Mouse (Mus musculus): ENCODE measurements around the gene Zfp968. TPM values are rescaled to one million over a fixed set of nuclear protein-coding genes. Genes with fewer than 3 reads are reported as not detected.

Zfp968 gene
- 0.73 TPM for polyA plus RNA-seq (2017; shearing (Covaris generic))

DNA sequence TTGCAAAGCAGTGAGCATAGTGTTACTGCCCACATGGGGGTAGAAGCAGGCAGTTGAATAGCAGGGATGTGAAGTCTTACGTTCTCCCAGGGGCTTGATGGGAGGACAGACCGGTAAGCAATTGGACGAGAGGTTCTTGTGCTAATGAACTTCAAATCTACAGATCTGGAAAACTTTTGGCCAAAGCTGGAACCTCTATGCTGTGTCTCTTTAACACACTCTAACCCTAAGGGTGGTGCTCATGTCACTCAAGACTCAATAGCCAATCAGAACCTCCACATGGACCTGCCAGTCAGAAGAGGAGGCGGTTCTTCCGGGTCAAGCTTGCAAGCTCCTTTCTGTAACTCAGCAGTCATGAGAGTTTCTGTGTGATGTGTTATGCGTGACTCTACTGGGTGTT, at the start of gene Zfp968:
Gene Zfp968, plus strand, starts transcription at position 301 of the 400 bp plus-strand sequence.

DNA sequence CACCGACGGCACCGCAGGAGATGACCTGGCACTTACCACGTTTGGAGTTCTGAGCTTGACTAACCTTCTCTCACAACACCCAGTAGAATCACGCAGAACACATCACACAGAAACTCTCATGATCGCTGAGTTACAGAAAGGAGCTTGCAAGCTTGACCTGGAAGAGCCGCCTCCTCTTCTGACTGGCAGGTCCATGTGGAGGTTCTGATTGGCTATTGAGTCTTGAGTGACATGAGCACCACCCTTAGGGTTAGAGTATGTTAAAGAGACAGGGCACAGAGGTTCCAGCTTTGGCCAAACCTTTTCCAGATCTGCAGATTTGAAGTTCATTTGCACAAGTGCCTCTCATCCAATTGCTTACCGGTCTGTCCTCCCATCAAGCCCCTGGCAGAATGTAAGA, 34.1 kb upstream of the Zfp968 start, which contains the start of gene Gm4631:
Gene Gm4631, minus strand, starts transcription at position 101 of the 400 bp plus-strand sequence.

Other genes with a start within 250 kb of the Zfp968 start
- 5.3 TPM for gene Gm14399, start 230.4 kb upstream of the Zfp968 start, polyA plus RNA-seq (2017; shearing (Covaris generic))
- not detected for gene Gm14443, start 196.6 kb upstream of the Zfp968 start, polyA plus RNA-seq (2017; shearing (Covaris generic))
- 2.5 TPM for gene Gm14391, start 165.5 kb upstream of the Zfp968 start, polyA plus RNA-seq (2017; shearing (Covaris generic))
- gene Gm14440, start 97.3 kb upstream of the Zfp968 start, polyA plus RNA-seq (2017; shearing (Covaris generic)), result 0.62 TPM
- 5.0 TPM for gene Gm4631, start 34.2 kb upstream of the Zfp968 start, polyA plus RNA-seq (2017; shearing (Covaris generic))
- gene Gm4724, start 63.4 kb downstream of the Zfp968 start, polyA plus RNA-seq (2017; shearing (Covaris generic)), result 7.6 TPM
- gene Zfp965, start 97.5 kb downstream of the Zfp968 start, polyA plus RNA-seq (2017; shearing (Covaris generic)), result 3.2 TPM